In genomic region chr7:140101498-140101897, GRCm38 (mm10) we compare ENCODE assay signal across 9 mouse cellular contexts. TPM values are rescaled to one million over a fixed set of nuclear protein-coding genes. Genes with fewer than 3 reads are reported as not detected.
DNase-seq lines count a peak whose midpoint lies in the region; ATAC-seq and TF ChIP-seq lines count a peak whose summit lies in the region.
"Had no signal": no experiment of that assay in that cellular context is flagged by ENCODE, and none has a peak within 500 bp of the region (broad histone marks: within the 10 kb centered on the region; RNA-seq: fewer than 3 reads in every experiment).

No protein-coding gene starts in this region.

- H3K4me3 ChIP-seq in kidney, postnatal 0 days (replicated peaks; ENCODE audit: low read depth, low read length): peak overlapping the region; percentile 48
- H3K4me3 ChIP-seq in hindbrain, postnatal 0 days (ENCODE audit: low read length): peak overlapping the region; percentile 40
- peak overlapping the region; percentile 35 for H3K4me3 ChIP-seq in midbrain, postnatal 0 days (ENCODE audit: low read depth, low read length)

- H3K9ac ChIP-seq in kidney, postnatal 0 days (ENCODE audit: low read depth, low read length): peak overlapping the region; percentile 59; the same call in 1 of the 2 replicates
- peak overlapping the region; percentile 52 for H3K9ac ChIP-seq in hindbrain, postnatal 0 days (replicated peaks; ENCODE audit: low read length)
- no peak overlapping the region for H3K9ac ChIP-seq in midbrain, postnatal 0 days (replicated peaks; ENCODE audit: low read length, poor library complexity, severe bottlenecking)

- 0 out of 2 replicates have a peak, but pooled peaks cover 12% of the 10 kb centered on the region for H3K36me3 ChIP-seq in kidney, postnatal 0 days (ENCODE audit: insufficient read depth, low read length)
- no peaks in the 10 kb centered on the region for H3K36me3 ChIP-seq in hindbrain, postnatal 0 days (ENCODE audit: insufficient read depth, low read length)
- peaks cover 13% of the 10 kb centered on the region for H3K36me3 ChIP-seq in midbrain, postnatal 0 days (ENCODE audit: insufficient read depth, low read length)

- H3K4me1 ChIP-seq in kidney, postnatal 0 days (replicated peaks; ENCODE audit: insufficient read depth, low read length): peaks cover 4% of the 10 kb centered on the region; the same call in 1 of the 2 replicates
- H3K4me1 ChIP-seq in hindbrain, postnatal 0 days (ENCODE audit: insufficient read depth, low read length): peaks cover 8% of the 10 kb centered on the region
- H3K4me1 ChIP-seq in midbrain, postnatal 0 days (ENCODE audit: insufficient read depth, low read length): no peaks in the 10 kb centered on the region

- H3K27ac ChIP-seq in kidney, postnatal 0 days: peak overlapping the region; percentile 68; the same call in 1 of the 2 replicates
- 0 out of 2 replicates have a peak overlapping the region, but pooled peaks have one; percentile 20 for H3K27ac ChIP-seq in hindbrain, postnatal 0 days
- no peak overlapping the region for H3K27ac ChIP-seq in midbrain, postnatal 0 days (ENCODE audit: low read depth, low read length)

- no peaks in the 10 kb centered on the region for H3K27me3 ChIP-seq in kidney, postnatal 0 days (ENCODE audit: insufficient read depth, low read length)
- H3K27me3 ChIP-seq in hindbrain, postnatal 0 days (ENCODE audit: insufficient read depth, low read length): no peaks in the 10 kb centered on the region
- no peaks in the 10 kb centered on the region for H3K27me3 ChIP-seq in midbrain, postnatal 0 days (ENCODE audit: insufficient read depth, low read length)
- H3K27me3 ChIP-seq: Patski had no signal

- H3K9me3 ChIP-seq in kidney, postnatal 0 days (replicated peaks; ENCODE audit: low read length): no peaks in the 10 kb centered on the region
- no peaks in the 10 kb centered on the region for H3K9me3 ChIP-seq in hindbrain, postnatal 0 days (ENCODE audit: low read length)
- no peaks in the 10 kb centered on the region for H3K9me3 ChIP-seq in midbrain, postnatal 0 days (ENCODE audit: low read length)

- no peak for ATAC-seq in kidney, postnatal 0 days (replicated peaks; ENCODE audit: low FRiP score, low read depth)
- ATAC-seq in hindbrain, postnatal 0 days: no peak; the same call in 1 of the 2 replicates
- ATAC-seq in midbrain, postnatal 0 days (ENCODE audit: low FRiP score): no peak

- no peak for TF ChIP-seq CTCF in kidney, postnatal 0 days (IDR thresholded peaks at IDR 0.05; ENCODE audit: low read depth)
- TF ChIP-seq CTCF in hindbrain, postnatal 0 days (IDR thresholded peaks at IDR 0.05; ENCODE audit: low read depth): no peak
- no peak for TF ChIP-seq CTCF in midbrain, postnatal 0 days (IDR thresholded peaks at IDR 0.05)

- no peak for DNase-seq in kidney, postnatal 0 days (ENCODE audit: low spot score)
- DNase-seq in kidney, postnatal 10 days: no peak
- peak; percentile 16 to 33 for DNase-seq in cerebellum, postnatal 14 days
- no peak for DNase-seq in hindbrain, postnatal 0 days (ENCODE audit: low spot score)
- DNase-seq in midbrain, postnatal 0 days (ENCODE audit: low spot score): no peak
- no peak for DNase-seq in frontal cortex, postnatal 25 days (ENCODE audit: low spot score in 2 of 2)
- DNase-seq in frontal cortex, adult 2 months (ENCODE audit: extremely low spot score in 1 of 2, low spot score in 1 of 2): no peak
- no peak for DNase-seq in kidney, adult 18-20 months

- 77% methylated on average over 10 of the region's 10 CpGs for WGBS in kidney, postnatal 0 days
- WGBS in hindbrain, postnatal 0 days: 70% methylated on average over 10 of the region's 10 CpGs
- 78% methylated on average over 10 of the region's 10 CpGs for whole genome bisulfite sequencing in midbrain, postnatal 0 days

- peak overlapping the region; percentile 67 for H3K4me2 ChIP-seq in kidney, postnatal 0 days (ENCODE audit: low read length)
- H3K4me2 ChIP-seq in hindbrain, postnatal 0 days (ENCODE audit: low read depth, low read length): peak overlapping the region; percentile 66
- peak overlapping the region; percentile 64 for H3K4me2 ChIP-seq in midbrain, postnatal 0 days (ENCODE audit: low read depth, low read length, poor library complexity, severe bottlenecking)

RNA-seq across cellular contexts. Expression of gene Fuom, which starts 0.7 kb away (rescaled TPM):
- polyA plus RNA-seq in kidney, postnatal 0 days (2015; fragmentation: Nextera tagmentation; extraction: Ambion mirVana): 86.8 and 88.4 TPM in 2 replicates
- total RNA-seq in hindbrain, postnatal 0 days (2014; rRNA removed): 34.3 and 36.2 TPM in 2 replicates
- 53.0 and 54.3 TPM in 2 replicates for polyA plus RNA-seq in hindbrain, postnatal 0 days (2015; fragmentation: Nextera tagmentation; extraction: Ambion mirVana)
- total RNA-seq in midbrain, postnatal 0 days (2014; rRNA removed): 26.0 and 47.0 TPM in 2 replicates
- polyA plus RNA-seq in midbrain, postnatal 0 days (2015; fragmentation: Nextera tagmentation; extraction: Ambion mirVana): 46.1 and 47.6 TPM in 2 replicates
- 87.3 and 98.1 TPM in 2 replicates for polyA plus RNA-seq in frontal cortex, adult 2 months (2012; rRNA removed)

RNA-seq across cellular contexts. Expression of gene Prap1, which starts 8.3 kb away (rescaled TPM):
- polyA plus RNA-seq in kidney, postnatal 0 days (2015; fragmentation: Nextera tagmentation; extraction: Ambion mirVana): 3.9 and 6.2 TPM in 2 replicates
- not detected in 2 replicates for total RNA-seq in hindbrain, postnatal 0 days (2014; rRNA removed)
- not detected in 2 replicates for polyA plus RNA-seq in hindbrain, postnatal 0 days (2015; fragmentation: Nextera tagmentation; extraction: Ambion mirVana)
- not detected in 2 replicates for total RNA-seq in midbrain, postnatal 0 days (2014; rRNA removed)
- polyA plus RNA-seq in midbrain, postnatal 0 days (2015; fragmentation: Nextera tagmentation; extraction: Ambion mirVana): not detected in 2 replicates
- 4.0 and 10.0 TPM in 2 replicates for polyA plus RNA-seq in frontal cortex, adult 2 months (2012; rRNA removed)
- polyA plus RNA-seq: Patski had no signal

RNA-seq across cellular contexts. Expression of gene Paox, which starts 14.1 kb away (rescaled TPM):
- 21.0 and 22.9 TPM in 2 replicates for polyA plus RNA-seq in kidney, postnatal 0 days (2015; fragmentation: Nextera tagmentation; extraction: Ambion mirVana)
- total RNA-seq in hindbrain, postnatal 0 days (2014; rRNA removed): 9.4 and 15.2 TPM in 2 replicates
- 8.9 TPM in 2 replicates for polyA plus RNA-seq in hindbrain, postnatal 0 days (2015; fragmentation: Nextera tagmentation; extraction: Ambion mirVana)
- 8.7 and 12.5 TPM in 2 replicates for total RNA-seq in midbrain, postnatal 0 days (2014; rRNA removed)
- 6.9 and 8.6 TPM in 2 replicates for polyA plus RNA-seq in midbrain, postnatal 0 days (2015; fragmentation: Nextera tagmentation; extraction: Ambion mirVana)
- polyA plus RNA-seq in frontal cortex, adult 2 months (2012; rRNA removed): 3.7 and 5.0 TPM in 2 replicates

RNA-seq across cellular contexts. Expression of gene Echs1, which starts 14.8 kb away (rescaled TPM):
- polyA plus RNA-seq in kidney, postnatal 0 days (2015; fragmentation: Nextera tagmentation; extraction: Ambion mirVana): 236 and 241 TPM in 2 replicates
- total RNA-seq in hindbrain, postnatal 0 days (2014; rRNA removed): 88.7 and 91.5 TPM in 2 replicates
- 136 and 145 TPM in 2 replicates for polyA plus RNA-seq in hindbrain, postnatal 0 days (2015; fragmentation: Nextera tagmentation; extraction: Ambion mirVana)
- 75.5 and 78.1 TPM in 2 replicates for total RNA-seq in midbrain, postnatal 0 days (2014; rRNA removed)
- 108 and 119 TPM in 2 replicates for polyA plus RNA-seq in midbrain, postnatal 0 days (2015; fragmentation: Nextera tagmentation; extraction: Ambion mirVana)
- polyA plus RNA-seq in frontal cortex, adult 2 months (2012; rRNA removed): 62.3 and 72.0 TPM in 2 replicates

RNA-seq across cellular contexts. Expression of gene Caly, which starts 19.1 kb away (rescaled TPM):
- polyA plus RNA-seq in kidney, postnatal 0 days (2015; fragmentation: Nextera tagmentation; extraction: Ambion mirVana): 0.89 and 1.1 TPM in 2 replicates
- 422 and 452 TPM in 2 replicates for total RNA-seq in hindbrain, postnatal 0 days (2014; rRNA removed)
- polyA plus RNA-seq in hindbrain, postnatal 0 days (2015; fragmentation: Nextera tagmentation; extraction: Ambion mirVana): 460 and 486 TPM in 2 replicates
- total RNA-seq in midbrain, postnatal 0 days (2014; rRNA removed): 404 and 435 TPM in 2 replicates
- polyA plus RNA-seq in midbrain, postnatal 0 days (2015; fragmentation: Nextera tagmentation; extraction: Ambion mirVana): 595 and 645 TPM in 2 replicates
- polyA plus RNA-seq in frontal cortex, adult 2 months (2012; rRNA removed): 468 and 504 TPM in 2 replicates
- polyA plus RNA-seq: Patski had no signal

Comparison
In these comparisons a context has a peak if more than half of its experiments do, and no peak if none do; other contexts are left out.
1. DNase-seq: peak in cerebellum, postnatal 14 days (2 of 2); none in kidney, postnatal 0 days (single experiment), kidney, postnatal 10 days (single experiment), hindbrain, postnatal 0 days (single experiment), midbrain, postnatal 0 days (single experiment), frontal cortex, postnatal 25 days (0 of 2), frontal cortex, adult 2 months (0 of 2) and kidney, adult 18-20 months (single experiment).
2. Peak in every context shown above with its lines, with median percentiles within 50 percentile points of each other: H3K4me2 ChIP-seq and H3K4me3 ChIP-seq.